Mouse (Mus musculus) heart, embryonic 12.5 days (tissue): Measurements from ENCODE around the gene Prss22. TPM values are rescaled to one million over a fixed set of nuclear protein-coding genes. Genes with fewer than 3 reads are reported as not detected.

Experiments used
- microRNA-seq: library from miRNA; unstranded; fragments of <30 nt; microRNA quantifications from one replicate; pipeline ENCODE4, GENCODE M21; 2017
- polyA plus RNA-seq: library from polyadenylated mRNA; unstranded; fragments of >200 nt; fragmentation: Nextera tagmentation; extraction: Ambion mirVana; gene quantifications from 2 replicates; pipeline ENCODE4 v1.2.1, GENCODE M21; 2016

The Prss22 gene
- polyA plus RNA-seq, 1 experiment from 2014 or later = 0.29 TPM

Small RNA genes within 50 kb of the gene (microRNA-seq; reads per million reads assigned to microRNA genes)
- gene Gm27700 = not detected

Other genes with a start within 250 kb of the Prss22 start
- 64.1 and 67.5 TPM in 2 replicates for gene Flywch1, start 226.5 kb downstream of the Prss22 start, polyA plus RNA-seq
- gene Flywch2, start 212.0 kb downstream of the Prss22 start, polyA plus RNA-seq = 6.9 and 7.3 TPM in 2 replicates
- gene Srrm2, start 207.6 kb downstream of the Prss22 start, polyA plus RNA-seq = 399 TPM in 2 replicates
- 878 and 903 TPM in 2 replicates for gene Elob, start 169.0 kb downstream of the Prss22 start, polyA plus RNA-seq
- not detected in 2 replicates for gene Prss33, start 162.0 kb downstream of the Prss22 start, polyA plus RNA-seq
- not detected in 2 replicates for gene Prss32, start 154.2 kb downstream of the Prss22 start, polyA plus RNA-seq
- 0.36 TPM in 1 of 2 replicates, not detected in the other for gene Prss41, start 153.9 kb downstream of the Prss22 start, polyA plus RNA-seq
- gene Prss21, start 130.0 kb downstream of the Prss22 start, polyA plus RNA-seq = not detected in 2 replicates
- gene Dcpp1, start 117.2 kb downstream of the Prss22 start, polyA plus RNA-seq = not detected in 2 replicates
- not detected in 2 replicates for gene Dcpp2, start 117.2 kb downstream of the Prss22 start, polyA plus RNA-seq
- gene Dcpp3, start 80.6 kb downstream of the Prss22 start, polyA plus RNA-seq = not detected in 2 replicates
- gene Sbp, start 56.4 kb downstream of the Prss22 start, polyA plus RNA-seq = not detected in 2 replicates
- gene Sbpl, start 42.8 kb downstream of the Prss22 start, polyA plus RNA-seq = not detected in 2 replicates
- not detected in 2 replicates for gene Prss30, start 17.5 kb downstream of the Prss22 start, polyA plus RNA-seq
- 0.35 and 0.41 TPM in 2 replicates for gene Prss27, start 40.0 kb upstream of the Prss22 start, polyA plus RNA-seq
- gene Kctd5, start 75.4 kb upstream of the Prss22 start, polyA plus RNA-seq = 49.0 and 49.2 TPM in 2 replicates
- 46.9 and 48.6 TPM in 2 replicates for gene Pdpk1, start 152.8 kb upstream of the Prss22 start, polyA plus RNA-seq
- gene Amdhd2, start 165.7 kb upstream of the Prss22 start, polyA plus RNA-seq = 28.1 and 28.8 TPM in 2 replicates
- 534 and 535 TPM in 2 replicates for gene Atp6v0c, start 171.6 kb upstream of the Prss22 start, polyA plus RNA-seq
- gene Tbc1d24, start 207.5 kb upstream of the Prss22 start, polyA plus RNA-seq = 5.1 and 5.3 TPM in 2 replicates
- gene Ntn3, start 211.4 kb upstream of the Prss22 start, polyA plus RNA-seq = 2.0 and 2.6 TPM in 2 replicates
- gene Tedc2, start 222.8 kb upstream of the Prss22 start, polyA plus RNA-seq = 6.0 and 7.5 TPM in 2 replicates